Mouse (Mus musculus): Measurements from ENCODE around the gene Icam2. TPM values are rescaled to one million over a fixed set of nuclear protein-coding genes. Genes with fewer than 3 reads are reported as not detected.
"Not testable (repeated sequence)": the region's sequence is repeated elsewhere in the genome, so short reads cannot be mapped to it uniquely, and the experiment has no call there.

The Icam2 gene
- total and polyA plus RNA-seq, 2 experiments from 2014 or later = 66.6 to 72.9 TPM

DNA sequence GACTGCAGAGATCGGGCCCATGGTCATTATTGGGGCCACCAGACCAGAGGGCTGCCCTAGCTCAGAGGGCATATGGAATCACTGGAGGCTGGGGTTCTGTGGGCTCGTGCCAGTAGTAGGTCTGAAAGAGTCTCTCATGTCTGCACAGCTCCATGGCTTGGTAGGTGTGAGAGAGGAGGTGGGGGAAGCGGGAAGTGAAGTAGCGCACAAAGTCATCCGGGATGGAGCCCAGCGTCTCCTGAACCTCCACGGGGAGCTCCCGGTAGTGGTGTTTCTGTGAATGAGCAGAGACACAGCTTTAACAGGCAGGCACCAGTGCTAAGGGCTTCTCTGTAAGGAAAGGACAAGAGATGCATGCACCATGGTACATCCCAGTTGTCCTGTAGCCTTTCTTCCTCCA lies 10.6 kb upstream of the Icam2 start:
- DNase-seq (ENCODE audit: low spot score) (no peak), ATAC-seq (ENCODE audit: insufficient read depth, low read depth) (no peak)
- Histone ChIP-seq H3K9ac (replicated peaks; ENCODE audit: low read depth, low read length) (no peak overlapping the region), H3K4me3 (ENCODE audit: low read depth, low read length) (no peak overlapping the region), H3K9me3 (replicated peaks; ENCODE audit: control insufficient read depth, low read length) (no peaks in the 10 kb centered on the region), H3K27me3 (ENCODE audit: control insufficient read depth, insufficient read depth, low read length) (no peaks in the 10 kb centered on the region), H3K4me2 (ENCODE audit: low read depth, low read length) (no peak overlapping the region), H3K36me3 (replicated peaks; ENCODE audit: control insufficient read depth, insufficient read depth, low read length) (peaks cover 47% of the 10 kb centered on the region), H3K4me1 (ENCODE audit: control insufficient read depth, insufficient read depth) (no peaks in the 10 kb centered on the region), H3K27ac (ENCODE audit: low read depth) (no peak overlapping the region)
- TF ChIP-seq CTCF (IDR thresholded peaks at IDR 0.05; ENCODE audit: low read depth) (no peak), EP300 (IDR thresholded peaks at IDR 0.05; ENCODE audit: low read depth) (no peak)
- 83% methylated on average over 8 of the region's 8 CpGs for WGBS

DNA sequence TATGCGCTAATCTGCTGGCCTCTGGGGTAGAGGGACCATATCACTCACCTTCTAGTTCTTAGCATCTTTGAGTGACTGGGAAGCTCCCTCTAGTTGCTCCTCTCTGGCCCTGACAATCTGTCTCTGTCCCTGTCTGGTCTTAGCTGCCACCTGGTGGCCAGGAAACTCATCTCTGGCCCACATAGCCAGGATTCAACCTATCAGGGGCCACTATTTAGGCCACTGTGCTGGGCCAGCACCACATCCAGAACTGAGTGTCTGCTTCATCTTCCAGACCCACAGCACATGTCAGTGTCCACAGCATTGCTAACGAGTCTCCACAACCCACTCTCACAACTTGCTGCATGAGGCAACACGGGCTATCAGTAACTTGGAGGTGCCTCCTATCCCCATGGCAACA lies 9.8 kb upstream of the Icam2 start:
- Histone ChIP-seq H3K9me3 (replicated peaks; ENCODE audit: control insufficient read depth, low read length) (no peaks in the 10 kb centered on the region), H3K4me3 (ENCODE audit: low read depth, low read length) (no peak overlapping the region), H3K4me1 (ENCODE audit: control insufficient read depth, insufficient read depth) (no peaks in the 10 kb centered on the region), H3K4me2 (ENCODE audit: low read depth, low read length) (no peak overlapping the region), H3K36me3 (replicated peaks; ENCODE audit: control insufficient read depth, insufficient read depth, low read length) (peaks cover 38% of the 10 kb centered on the region), H3K27me3 (ENCODE audit: control insufficient read depth, insufficient read depth, low read length) (no peaks in the 10 kb centered on the region), H3K9ac (replicated peaks; ENCODE audit: low read depth, low read length) (no peak overlapping the region), H3K27ac (ENCODE audit: low read depth) (no peak overlapping the region)
- TF ChIP-seq EP300 (IDR thresholded peaks at IDR 0.05; ENCODE audit: low read depth) (no peak), CTCF (IDR thresholded peaks at IDR 0.05; ENCODE audit: low read depth) (peak; percentile 58)
- ATAC-seq (ENCODE audit: insufficient read depth, low read depth) (no peak), DNase-seq (ENCODE audit: low spot score) (no peak)
- WGBS = 76% methylated on average over 3 of the region's 3 CpGs

DNA sequence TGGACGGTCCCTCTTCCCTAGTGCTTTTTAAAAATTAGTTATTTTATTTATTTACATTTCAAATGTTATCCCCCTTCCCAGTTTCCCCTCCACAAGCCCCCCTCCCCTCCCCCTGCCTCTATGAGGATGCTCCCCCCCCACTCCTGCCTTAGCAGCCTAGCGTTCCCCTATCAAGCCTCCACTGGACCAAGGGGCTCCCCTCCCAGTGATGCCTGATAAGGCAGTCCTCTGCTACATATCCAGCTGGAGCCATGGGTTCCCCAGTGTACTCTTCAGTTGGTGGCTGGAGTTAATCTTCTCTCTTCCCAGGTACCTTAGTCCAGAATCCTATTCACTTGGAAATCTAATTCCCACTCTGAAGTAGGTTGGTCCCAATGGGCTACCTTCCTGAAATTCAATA lies 6.2 kb upstream of the Icam2 start:
- H3K4me3 ChIP-seq (ENCODE audit: low read depth, low read length); ATAC-seq (ENCODE audit: insufficient read depth, low read depth); H3K9me3 ChIP-seq (replicated peaks; ENCODE audit: control insufficient read depth, low read length); H3K27ac ChIP-seq (ENCODE audit: low read depth); H3K4me2 ChIP-seq (ENCODE audit: low read depth, low read length); H3K4me1 ChIP-seq (ENCODE audit: control insufficient read depth, insufficient read depth); DNase-seq (ENCODE audit: low spot score); H3K27me3 ChIP-seq (ENCODE audit: control insufficient read depth, insufficient read depth, low read length); H3K9ac ChIP-seq (replicated peaks; ENCODE audit: low read depth, low read length): not testable (repeated sequence)
- peaks cover 15% of the 10 kb centered on the region for H3K36me3 ChIP-seq (replicated peaks; ENCODE audit: control insufficient read depth, insufficient read depth, low read length)
- WGBS = 56% methylated on average over 2 of the region's 2 CpGs

- H3K27me3 ChIP-seq (ENCODE audit: control insufficient read depth, insufficient read depth, low read length) = no peaks in the 10 kb centered on the region
- 44% methylated on average over 4 of the region's 4 CpGs for WGBS
Measured at GRCm38 (mm10) chr11:106393331-106393616, 5.4 kb upstream of the Icam2 start.

DNA sequence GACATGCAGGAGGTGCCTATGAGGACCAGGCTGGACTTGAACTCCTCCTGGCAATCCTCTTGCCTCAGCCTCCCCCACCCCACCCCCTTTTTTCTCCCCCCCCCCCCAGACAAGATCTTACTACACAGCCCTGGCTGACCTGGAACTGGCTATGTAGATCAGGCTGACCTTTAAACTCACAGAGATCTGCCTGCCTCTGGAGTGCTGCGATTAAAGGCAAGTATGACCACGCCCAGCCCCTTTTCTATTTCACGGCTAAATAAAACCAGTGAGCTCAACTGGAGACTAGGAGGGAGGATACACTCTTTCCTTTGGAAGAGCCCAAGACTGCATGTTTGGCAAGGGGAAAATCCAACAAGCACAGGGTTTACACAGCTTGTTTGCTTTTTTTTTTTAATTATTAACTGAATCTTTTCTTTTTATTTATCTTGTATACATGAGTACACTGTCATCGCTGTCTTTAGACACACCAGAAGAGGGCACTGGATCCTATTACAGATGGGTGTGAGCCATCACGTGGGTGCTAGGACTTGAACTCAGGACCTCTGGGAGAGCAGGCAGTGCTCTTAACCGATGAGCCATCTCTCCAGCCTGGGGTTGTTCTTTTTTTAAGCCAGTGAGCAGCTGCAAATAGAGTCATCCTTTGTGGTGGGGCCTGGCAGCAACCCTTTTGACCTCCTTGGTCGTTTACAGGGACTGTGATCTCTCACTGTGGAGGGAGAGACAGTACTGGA lies 4.9 kb upstream of the Icam2 start:
- Histone ChIP-seq H3K9me3 (replicated peaks; ENCODE audit: control insufficient read depth, low read length) (no peaks in the 10 kb centered on the region), H3K4me2 (ENCODE audit: low read depth, low read length) (no peak overlapping the region), H3K27ac (ENCODE audit: low read depth) (no peak overlapping the region), H3K4me1 (ENCODE audit: control insufficient read depth, insufficient read depth) (peaks cover under 1% of the 10 kb centered on the region; the same call in 1 of the 2 replicates), H3K4me3 (ENCODE audit: low read depth, low read length) (no peak overlapping the region), H3K9ac (replicated peaks; ENCODE audit: low read depth, low read length) (no peak overlapping the region), H3K36me3 (replicated peaks; ENCODE audit: control insufficient read depth, insufficient read depth, low read length) (0 out of 2 replicates have a peak, but pooled peaks cover 5% of the 10 kb centered on the region), H3K27me3 (ENCODE audit: control insufficient read depth, insufficient read depth, low read length) (no peaks in the 10 kb centered on the region)
- WGBS = 61% methylated on average over 7 of the region's 7 CpGs
- ATAC-seq (ENCODE audit: insufficient read depth, low read depth) (no peak), DNase-seq (ENCODE audit: low spot score) (no peak)
- TF ChIP-seq EP300 (IDR thresholded peaks at IDR 0.05; ENCODE audit: low read depth) (no peak), CTCF (IDR thresholded peaks at IDR 0.05; ENCODE audit: low read depth) (no peak)

More at GRCm38 (mm10) chr11:106393331-106393616, 5.4 kb upstream of the Icam2 start:
- no peaks in the 10 kb centered on the region for H3K4me1 ChIP-seq (ENCODE audit: control insufficient read depth, insufficient read depth)
- no peak overlapping the region for H3K4me3 ChIP-seq (ENCODE audit: low read depth, low read length)
- H3K36me3 ChIP-seq (replicated peaks; ENCODE audit: control insufficient read depth, insufficient read depth, low read length) = peaks cover 7% of the 10 kb centered on the region; the same call in 1 of the 2 replicates
- DNase-seq (ENCODE audit: low spot score) (no peak), ATAC-seq (ENCODE audit: insufficient read depth, low read depth) (no peak)
- H3K9me3 ChIP-seq (replicated peaks; ENCODE audit: control insufficient read depth, low read length) = no peaks in the 10 kb centered on the region
- TF ChIP-seq EP300 (IDR thresholded peaks at IDR 0.05; ENCODE audit: low read depth) (no peak), CTCF (IDR thresholded peaks at IDR 0.05; ENCODE audit: low read depth) (no peak)
- H3K27ac ChIP-seq (ENCODE audit: low read depth) = no peak overlapping the region
- no peak overlapping the region for H3K4me2 ChIP-seq (ENCODE audit: low read depth, low read length)
- H3K9ac ChIP-seq (replicated peaks; ENCODE audit: low read depth, low read length) = no peak overlapping the region

Data from heart, postnatal 0 days (tissue).